Mouse (Mus musculus) midbrain, embryonic 12.5 days (tissue): ENCODE measurements around the gene Nceh1. TPM values are rescaled to one million over a fixed set of nuclear protein-coding genes. Genes with fewer than 3 reads are reported as not detected.
A peak's percentile ranks its signal among the peaks of the same experiment; 100 is the strongest.
"Not testable (repeated sequence)": the region's sequence is repeated elsewhere in the genome, so short reads cannot be mapped to it uniquely, and the experiment has no call there.

Experiments used
- ATAC-seq: fragments of 200-750 bp; cut with Nextera tagmentation; 2 replicates; pipeline ENCODE4 v1.8.0; 2017; ENCODE audit warnings: low read depth, moderate TSS enrichment, moderate library complexity; ENCODE audit not compliant: low FRiP score
- H3K27ac ChIP-seq: fragments of 300-500 bp; sonication (generic); replicated peaks from 2 replicates; pipeline ENCODE4 v1.5.1; 2016; ENCODE audit warnings: mild to moderate bottlenecking
- H3K27me3 ChIP-seq: fragments of 300-500 bp; sonication (generic); 2 replicates; pipeline ENCODE4 v1.6.1; 2016; ENCODE audit warnings: mild to moderate bottlenecking
- H3K36me3 ChIP-seq: fragments of 300-500 bp; sonication (generic); 2 replicates; pipeline ENCODE4 v1.6.1; 2016
- H3K4me1 ChIP-seq: fragments of 300-500 bp; sonication (generic); 2 replicates; pipeline ENCODE4 v1.6.1; 2016
- H3K4me2 ChIP-seq: fragments of 300-500 bp; sonication (generic); replicated peaks from 2 replicates; pipeline ENCODE4 v1.6.1; 2016; ENCODE audit warnings: mild to moderate bottlenecking, moderate library complexity
- H3K4me3 ChIP-seq: fragments of 300-500 bp; sonication (generic); 2 replicates; pipeline ENCODE4 v1.5.1; 2016; ENCODE audit warnings: mild to moderate bottlenecking
- H3K9ac ChIP-seq: fragments of 300-500 bp; sonication (generic); replicated peaks from 2 replicates; pipeline ENCODE4 v1.6.1; 2016; ENCODE audit warnings: mild to moderate bottlenecking, moderate library complexity
- H3K9me3 ChIP-seq: fragments of 300-500 bp; sonication (generic); 2 replicates; pipeline ENCODE4 v1.6.1; 2016; ENCODE audit warnings: mild to moderate bottlenecking
- WGBS: fragments of 180-500 bp; shearing (Covaris S2); methylation state at CpG from one replicate; pipeline ENCODE4 v1.1.7; 2016; 5-methylcytosine and 5-hydroxymethylcytosine counted together
- polyA plus RNA-seq: library from polyadenylated mRNA; unstranded; fragments of >200 nt; fragmentation: Nextera tagmentation; extraction: Ambion mirVana; gene quantifications from 2 replicates; pipeline ENCODE4 v1.2.1, GENCODE M21; 2016

Gene Nceh1
- polyA plus RNA-seq, 1 experiment from 2014 or later = 5.0 TPM

GRCm38 (mm10) chr3:27272926-27273745, 90.4 kb downstream of the Nceh1 start:
- no peak for ATAC-seq
- H3K9ac ChIP-seq = no peak overlapping the region
- no peaks in the 10 kb centered on the region for H3K27me3 ChIP-seq
- no peaks in the 10 kb centered on the region for H3K9me3 ChIP-seq
- H3K27ac ChIP-seq = no peak overlapping the region
- no peak overlapping the region for H3K4me3 ChIP-seq
- no peaks in the 10 kb centered on the region for H3K36me3 ChIP-seq
- no peak overlapping the region for H3K4me2 ChIP-seq
- H3K4me1 ChIP-seq = peaks cover 8% of the 10 kb centered on the region; the same call in 1 of the 2 replicates
- WGBS = 11% methylated on average over 7 of the region's 7 CpGs

- not testable (repeated sequence) for H3K9me3 ChIP-seq, ATAC-seq, H3K36me3 ChIP-seq, H3K9ac ChIP-seq, H3K4me3 ChIP-seq, H3K4me2 ChIP-seq, H3K27me3 ChIP-seq, H3K27ac ChIP-seq
- 94% methylated on average over 14 of the region's 14 CpGs for WGBS
- H3K4me1 ChIP-seq = peaks cover 10% of the 10 kb centered on the region
These were observed 96.6 kb downstream of the Nceh1 start for GRCm38 (mm10) chr3:27279286-27279925.

- Histone ChIP-seq H3K36me3 (no peaks in the 10 kb centered on the region), H3K4me1 (peaks cover 10% of the 10 kb centered on the region), H3K27ac (no peak overlapping the region), H3K9me3 (no peaks in the 10 kb centered on the region), H3K27me3 (no peaks in the 10 kb centered on the region), H3K4me2 (no peak overlapping the region), H3K9ac (no peak overlapping the region), H3K4me3 (no peak overlapping the region)
- ATAC-seq = no peak
- 64% methylated on average over 11 of the region's 11 CpGs for WGBS
These were observed 97.5 kb downstream of the Nceh1 start for GRCm38 (mm10) chr3:27280280-27280749.

- Histone ChIP-seq H3K4me1 (peaks cover 10% of the 10 kb centered on the region), H3K4me3 (peak overlapping the region; percentile 39), H3K27ac (0 out of 2 replicates have a peak overlapping the region, but pooled peaks have one; percentile 35), H3K36me3 (no peaks in the 10 kb centered on the region), H3K27me3 (no peaks in the 10 kb centered on the region), H3K9me3 (no peaks in the 10 kb centered on the region), H3K4me2 (peak overlapping the region; percentile 63), H3K9ac (peak overlapping the region; percentile 25; the same call in 1 of the 2 replicates)
- WGBS = 1% methylated on average over 27 of the region's 27 CpGs
- ATAC-seq = peak; percentile 71
These were observed 100.4 kb downstream of the Nceh1 start for GRCm38 (mm10) chr3:27283071-27283713.

- Histone ChIP-seq H3K9me3 (no peaks in the 10 kb centered on the region), H3K36me3 (no peaks in the 10 kb centered on the region), H3K27me3 (no peaks in the 10 kb centered on the region), H3K4me1 (peaks cover 10% of the 10 kb centered on the region), H3K9ac (0 out of 2 replicates have a peak overlapping the region, but pooled peaks have one; percentile 25), H3K27ac (no peak overlapping the region), H3K4me3 (no peak overlapping the region), H3K4me2 (peak overlapping the region; percentile 63)
- ATAC-seq = peak; percentile 8; the same call in 1 of the 2 replicates
- WGBS = 32% methylated on average over 7 of the region's 7 CpGs
These were observed 101.0 kb downstream of the Nceh1 start for GRCm38 (mm10) chr3:27283796-27284195.

GRCm38 (mm10) chr3:27284227-27284626, 101.5 kb downstream of the Nceh1 start:
- no peak overlapping the region for H3K4me2 ChIP-seq
- 90% methylated on average over 5 of the region's 5 CpGs for WGBS

GRCm38 (mm10) chr3:27285072-27285471, 102.3 kb downstream of the Nceh1 start:
- Histone ChIP-seq H3K27ac (no peak overlapping the region), H3K9me3 (no peaks in the 10 kb centered on the region), H3K4me3 (no peak overlapping the region), H3K27me3 (no peaks in the 10 kb centered on the region), H3K4me1 (peaks cover 10% of the 10 kb centered on the region), H3K9ac (no peak overlapping the region), H3K36me3 (no peaks in the 10 kb centered on the region), H3K4me2 (no peak overlapping the region)
- no peak for ATAC-seq
- WGBS = 85% methylated on average over 9 of the region's 9 CpGs

More at GRCm38 (mm10) chr3:27284227-27284626, 101.5 kb downstream of the Nceh1 start:
- Histone ChIP-seq H3K27ac (no peak overlapping the region), H3K27me3 (no peaks in the 10 kb centered on the region), H3K4me3 (no peak overlapping the region), H3K9me3 (no peaks in the 10 kb centered on the region), H3K9ac (no peak overlapping the region), H3K36me3 (no peaks in the 10 kb centered on the region), H3K4me1 (peaks cover 10% of the 10 kb centered on the region)
- ATAC-seq = no peak

GRCm38 (mm10) chr3:27288301-27288700, 105.5 kb downstream of the Nceh1 start:
- Histone ChIP-seq H3K4me2 (no peak overlapping the region), H3K27ac (no peak overlapping the region), H3K36me3 (no peaks in the 10 kb centered on the region), H3K9me3 (no peaks in the 10 kb centered on the region), H3K4me1 (peaks cover 4% of the 10 kb centered on the region), H3K9ac (no peak overlapping the region), H3K4me3 (no peak overlapping the region), H3K27me3 (no peaks in the 10 kb centered on the region)
- 82% methylated on average over 2 of the region's 2 CpGs for WGBS
- no peak for ATAC-seq

- H3K4me1 ChIP-seq = no peaks in the 10 kb centered on the region
- no peaks in the 10 kb centered on the region for H3K36me3 ChIP-seq
- no peak overlapping the region for H3K9ac ChIP-seq
- H3K27ac ChIP-seq = no peak overlapping the region
- ATAC-seq = no peak
- 75% methylated on average over 8 of the region's 8 CpGs for WGBS
- no peaks in the 10 kb centered on the region for H3K9me3 ChIP-seq
- no peak overlapping the region for H3K4me3 ChIP-seq
- no peak overlapping the region for H3K4me2 ChIP-seq
- H3K27me3 ChIP-seq = no peaks in the 10 kb centered on the region
These were observed 106.1 kb downstream of the Nceh1 start for GRCm38 (mm10) chr3:27288909-27289308.

GRCm38 (mm10) chr3:27290285-27290684, 107.5 kb downstream of the Nceh1 start:
- no peak overlapping the region for H3K9ac ChIP-seq
- no peaks in the 10 kb centered on the region for H3K4me1 ChIP-seq
- ATAC-seq = no peak
- no peak overlapping the region for H3K4me3 ChIP-seq
- 89% methylated on average over 5 of the region's 5 CpGs for WGBS
- H3K36me3 ChIP-seq = no peaks in the 10 kb centered on the region
- no peaks in the 10 kb centered on the region for H3K9me3 ChIP-seq
- no peak overlapping the region for H3K27ac ChIP-seq
- no peak overlapping the region for H3K4me2 ChIP-seq
- no peaks in the 10 kb centered on the region for H3K27me3 ChIP-seq

- not testable (repeated sequence) for H3K4me3 ChIP-seq, H3K27ac ChIP-seq, H3K4me1 ChIP-seq, H3K9me3 ChIP-seq, H3K27me3 ChIP-seq, H3K9ac ChIP-seq, ATAC-seq, H3K36me3 ChIP-seq, H3K4me2 ChIP-seq
- WGBS = 93% methylated on average over 5 of the region's 5 CpGs
These were observed 108.2 kb downstream of the Nceh1 start for GRCm38 (mm10) chr3:27290945-27291344.

GRCm38 (mm10) chr3:27291411-27291810, 108.6 kb downstream of the Nceh1 start:
- not testable (repeated sequence) for H3K27me3 ChIP-seq, H3K9ac ChIP-seq, H3K36me3 ChIP-seq, H3K4me3 ChIP-seq, ATAC-seq, H3K4me2 ChIP-seq, H3K27ac ChIP-seq, H3K4me1 ChIP-seq, H3K9me3 ChIP-seq
- 87% methylated on average over 4 of the region's 4 CpGs for WGBS
